Mouse (Mus musculus): Measurements from ENCODE around the gene Mrps23. TPM values are rescaled to one million over a fixed set of nuclear protein-coding genes. Genes with fewer than 3 reads are reported as not detected.
A peak's percentile ranks its signal among the peaks of the same experiment; 100 is the strongest.

Gene Mrps23
- polyA plus RNA-seq, 1 experiment from 2014 or later, result 71.1 TPM

GRCm38 (mm10) chr11:88164213-88164723 is 39.9 kb upstream of the Mrps23 start:
- WGBS, result 88% methylated on average over 7 of the region's 7 CpGs
- no peak overlapping the region for H3K4me3 ChIP-seq
- H3K27me3 ChIP-seq, result peaks cover 39% of the 10 kb centered on the region
- H3K36me3 ChIP-seq, result no peaks in the 10 kb centered on the region
- no peak overlapping the region for H3K27ac ChIP-seq (replicated peaks)
- H3K4me2 ChIP-seq (replicated peaks), result no peak overlapping the region
- no peaks in the 10 kb centered on the region for H3K9me3 ChIP-seq
- H3K9ac ChIP-seq (replicated peaks), result no peak overlapping the region
- no peak for ATAC-seq (ENCODE audit: low FRiP score, low read depth)
- H3K4me1 ChIP-seq, result peaks cover 57% of the 10 kb centered on the region

DNA sequence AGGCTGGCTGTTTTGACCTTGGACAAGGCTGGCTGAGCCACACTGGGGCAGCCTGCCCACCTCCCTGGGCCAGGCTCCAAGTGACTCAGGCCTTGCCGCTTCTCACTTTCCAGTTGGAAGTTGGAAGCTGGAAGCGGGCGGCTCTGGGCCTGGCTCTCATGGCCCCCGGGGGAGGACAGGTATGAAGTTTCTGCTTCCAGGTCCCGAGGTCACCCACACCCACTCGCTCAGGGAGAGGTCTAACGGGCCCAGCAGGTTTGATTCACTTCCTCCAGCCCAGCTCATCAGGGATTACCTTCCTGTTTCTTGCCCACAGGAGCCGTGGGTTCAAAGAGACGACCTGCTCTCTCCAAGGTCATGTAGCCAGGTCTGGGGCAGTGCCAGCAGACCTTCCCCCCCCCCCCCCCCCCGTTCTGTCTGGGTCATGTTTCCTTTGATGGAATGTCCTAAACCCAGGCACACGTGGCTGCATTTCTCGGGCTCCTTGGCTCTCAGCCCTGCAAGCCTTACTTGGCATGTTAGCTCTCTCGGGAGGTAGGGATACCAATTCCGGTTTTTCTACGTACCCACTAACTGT is 39.3 kb upstream of the Mrps23 start:
- Histone ChIP-seq H3K27me3 (peaks cover 39% of the 10 kb centered on the region), H3K27ac (replicated peaks) (no peak overlapping the region), H3K4me2 (replicated peaks) (no peak overlapping the region), H3K9me3 (no peaks in the 10 kb centered on the region), H3K4me3 (no peak overlapping the region), H3K9ac (replicated peaks) (no peak overlapping the region), H3K4me1 (peaks cover 58% of the 10 kb centered on the region), H3K36me3 (0 out of 2 replicates have a peak, but pooled peaks cover 2% of the 10 kb centered on the region)
- WGBS, result 57% methylated on average over 13 of the region's 15 CpGs
- ATAC-seq (ENCODE audit: low FRiP score, low read depth), result no peak

GRCm38 (mm10) chr11:88165683-88166364 is 38.4 kb upstream of the Mrps23 start:
- 0 out of 2 replicates have a peak, but pooled peaks cover 4% of the 10 kb centered on the region for H3K36me3 ChIP-seq
- H3K27ac ChIP-seq (replicated peaks), result no peak overlapping the region
- WGBS, result 85% methylated on average over 10 of the region's 10 CpGs
- H3K4me2 ChIP-seq (replicated peaks), result no peak overlapping the region
- H3K9me3 ChIP-seq, result no peaks in the 10 kb centered on the region
- peaks cover 59% of the 10 kb centered on the region for H3K4me1 ChIP-seq
- ATAC-seq (ENCODE audit: low FRiP score, low read depth), result no peak
- H3K27me3 ChIP-seq, result peaks cover 44% of the 10 kb centered on the region
- H3K9ac ChIP-seq (replicated peaks), result no peak overlapping the region
- H3K4me3 ChIP-seq, result no peak overlapping the region

DNA sequence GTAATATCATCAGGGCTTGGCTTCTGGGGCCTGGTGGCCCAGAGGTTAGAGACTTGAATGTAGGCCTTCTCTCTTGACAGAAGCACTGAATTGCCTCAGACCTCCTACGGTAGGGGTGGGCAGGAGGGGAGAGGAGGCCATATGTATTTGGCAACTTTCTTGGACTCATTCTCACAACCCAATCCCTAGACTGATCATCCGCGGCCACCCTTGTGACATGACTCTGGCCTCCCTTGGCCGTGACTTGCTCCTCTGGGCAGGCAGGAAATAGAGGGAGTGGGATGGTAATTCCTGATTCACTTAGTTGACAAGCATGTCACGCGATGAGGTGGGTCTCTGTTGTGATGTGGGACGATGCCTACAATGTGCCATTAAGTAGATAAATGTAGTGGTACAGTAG is 37.7 kb upstream of the Mrps23 start:
- H3K27me3 ChIP-seq, result peaks cover 47% of the 10 kb centered on the region
- no peak overlapping the region for H3K4me3 ChIP-seq
- no peak overlapping the region for H3K4me2 ChIP-seq (replicated peaks)
- peaks cover 54% of the 10 kb centered on the region for H3K4me1 ChIP-seq
- ATAC-seq (ENCODE audit: low FRiP score, low read depth), result no peak
- H3K9ac ChIP-seq (replicated peaks), result no peak overlapping the region
- H3K9me3 ChIP-seq, result no peaks in the 10 kb centered on the region
- no peak overlapping the region for H3K27ac ChIP-seq (replicated peaks)
- 92% methylated on average over 7 of the region's 7 CpGs for WGBS
- H3K36me3 ChIP-seq, result 0 out of 2 replicates have a peak, but pooled peaks cover 4% of the 10 kb centered on the region

DNA sequence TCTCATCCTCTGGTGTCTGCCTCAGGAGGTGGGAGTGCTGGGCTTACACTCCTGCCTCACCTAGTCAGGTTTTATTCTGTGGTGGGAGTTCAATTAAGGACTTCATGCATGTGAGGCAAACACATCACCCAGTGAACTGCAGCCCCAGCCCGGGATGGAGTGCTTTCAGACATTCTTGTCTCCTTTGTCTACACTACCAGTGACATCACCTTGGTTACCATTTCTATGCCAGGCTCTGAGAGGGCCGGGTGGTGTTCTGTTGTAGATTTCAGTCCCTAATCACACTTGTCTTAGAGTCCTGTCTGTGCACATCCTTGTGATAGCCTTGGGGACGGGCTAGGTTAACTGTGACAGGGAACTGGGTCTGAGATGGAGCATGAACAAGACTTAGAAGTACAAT is 35.6 kb upstream of the Mrps23 start:
- WGBS, result 32% methylated on average over 3 of the region's 3 CpGs
- H3K9me3 ChIP-seq, result no peaks in the 10 kb centered on the region
- H3K9ac ChIP-seq (replicated peaks), result no peak overlapping the region
- no peak overlapping the region for H3K27ac ChIP-seq (replicated peaks)
- 0 out of 2 replicates have a peak, but pooled peaks cover 4% of the 10 kb centered on the region for H3K36me3 ChIP-seq
- no peak for ATAC-seq (ENCODE audit: low FRiP score, low read depth)
- H3K4me2 ChIP-seq (replicated peaks), result no peak overlapping the region
- H3K4me1 ChIP-seq, result peaks cover 63% of the 10 kb centered on the region
- peaks cover 49% of the 10 kb centered on the region for H3K27me3 ChIP-seq
- no peak overlapping the region for H3K4me3 ChIP-seq

DNA sequence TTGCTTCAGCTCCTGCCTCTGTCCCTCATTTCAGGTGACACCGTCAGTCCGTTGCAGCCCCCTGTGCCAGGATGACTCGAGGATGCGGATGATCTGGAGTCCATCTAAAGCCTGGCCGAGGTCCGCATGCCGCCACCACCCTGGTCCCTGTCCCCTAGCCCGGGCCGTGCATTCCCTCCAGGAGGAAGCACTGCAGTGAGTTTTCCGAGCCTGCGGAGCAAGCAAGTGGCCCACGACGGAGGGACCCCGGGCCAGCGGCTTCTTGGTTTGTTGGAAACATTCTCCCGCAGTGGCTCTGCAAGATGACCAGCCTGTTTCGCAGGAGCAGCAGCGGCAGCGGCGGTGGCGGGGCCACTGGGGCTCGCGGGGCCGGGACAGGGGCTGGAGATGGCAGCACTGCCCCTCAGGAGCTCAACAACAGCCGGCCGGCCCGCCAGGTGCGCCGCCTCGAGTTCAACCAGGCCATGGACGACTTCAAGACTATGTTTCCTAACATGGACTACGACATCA is 34.6 kb upstream of the Mrps23 start:
- H3K36me3 ChIP-seq, result 0 out of 2 replicates have a peak, but pooled peaks cover 4% of the 10 kb centered on the region
- H3K4me2 ChIP-seq (replicated peaks), result 0 out of 2 replicates have a peak overlapping the region, but pooled peaks have one; percentile 1
- 18% methylated on average over 32 of the region's 32 CpGs for WGBS
- ATAC-seq (ENCODE audit: low FRiP score, low read depth), result no peak
- H3K4me3 ChIP-seq, result peak overlapping the region; percentile 10; the same call in 1 of the 2 replicates
- H3K9ac ChIP-seq (replicated peaks), result peak overlapping the region; percentile 34; the same call in 1 of the 2 replicates
- peaks cover 63% of the 10 kb centered on the region for H3K4me1 ChIP-seq
- peaks cover 46% of the 10 kb centered on the region for H3K27me3 ChIP-seq
- no peak overlapping the region for H3K27ac ChIP-seq (replicated peaks)
- H3K9me3 ChIP-seq, result no peaks in the 10 kb centered on the region

DNA sequence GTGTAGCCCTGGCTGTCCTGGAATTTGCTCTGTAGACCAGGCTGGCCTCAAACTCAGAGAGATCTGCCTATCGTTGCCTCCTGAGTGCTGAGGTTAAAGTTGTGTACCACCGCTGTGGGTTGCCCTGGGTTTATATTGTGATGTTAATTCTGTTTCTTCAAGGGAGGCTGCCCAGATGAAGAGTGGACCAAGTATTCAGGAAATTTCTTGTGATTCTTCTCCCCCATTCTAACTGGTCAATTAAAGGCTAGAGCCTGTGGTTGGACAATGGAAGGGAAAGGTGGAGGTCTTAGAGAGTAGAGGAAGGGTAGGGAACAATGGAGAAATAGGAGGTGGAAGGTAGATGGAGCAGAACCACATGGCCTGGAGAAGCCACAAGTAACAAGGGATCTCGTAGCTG is 33.6 kb upstream of the Mrps23 start:
- no peaks in the 10 kb centered on the region for H3K9me3 ChIP-seq
- H3K4me3 ChIP-seq, result no peak overlapping the region
- no peak for ATAC-seq (ENCODE audit: low FRiP score, low read depth)
- H3K27me3 ChIP-seq, result peaks cover 40% of the 10 kb centered on the region
- WGBS, result 42% methylated on average over 3 of the region's 3 CpGs
- H3K9ac ChIP-seq (replicated peaks), result no peak overlapping the region
- H3K36me3 ChIP-seq, result 0 out of 2 replicates have a peak, but pooled peaks cover 4% of the 10 kb centered on the region
- H3K4me2 ChIP-seq (replicated peaks), result no peak overlapping the region
- H3K4me1 ChIP-seq, result peaks cover 55% of the 10 kb centered on the region
- H3K27ac ChIP-seq (replicated peaks), result no peak overlapping the region

- H3K27ac ChIP-seq (replicated peaks), result no peak overlapping the region; the same call in 1 of the 2 replicates
- WGBS, result 71% methylated on average over 15 of the region's 15 CpGs
- no peak for ATAC-seq (ENCODE audit: low FRiP score, low read depth)
Observed at GRCm38 (mm10) chr11:88171876-88172442, 32.2 kb upstream of the Mrps23 start.

GRCm38 (mm10) chr11:88172601-88173325 is 31.4 kb upstream of the Mrps23 start:
- Histone ChIP-seq H3K9me3 (no peaks in the 10 kb centered on the region), H3K4me1 (peaks cover 46% of the 10 kb centered on the region), H3K4me3 (no peak overlapping the region), H3K27me3 (peaks cover 40% of the 10 kb centered on the region), H3K27ac (replicated peaks) (peak overlapping the region; percentile 43), H3K4me2 (replicated peaks) (no peak overlapping the region), H3K9ac (replicated peaks) (peak overlapping the region; percentile 2; the same call in 1 of the 2 replicates), H3K36me3 (0 out of 2 replicates have a peak, but pooled peaks cover 4% of the 10 kb centered on the region)
- WGBS, result 26% methylated on average over 10 of the region's 10 CpGs
- ATAC-seq (ENCODE audit: low FRiP score, low read depth), result no peak

More at GRCm38 (mm10) chr11:88171876-88172442, 32.2 kb upstream of the Mrps23 start:
- H3K4me3 ChIP-seq, result no peak overlapping the region
- peaks cover 40% of the 10 kb centered on the region for H3K27me3 ChIP-seq
- no peaks in the 10 kb centered on the region for H3K9me3 ChIP-seq
- no peak overlapping the region for H3K9ac ChIP-seq (replicated peaks)
- H3K4me1 ChIP-seq, result peaks cover 46% of the 10 kb centered on the region
- H3K36me3 ChIP-seq, result 0 out of 2 replicates have a peak, but pooled peaks cover 4% of the 10 kb centered on the region
- no peak overlapping the region for H3K4me2 ChIP-seq (replicated peaks)

GRCm38 (mm10) chr11:88173386-88174025 is 30.7 kb upstream of the Mrps23 start:
- Histone ChIP-seq H3K9ac (replicated peaks) (no peak overlapping the region), H3K9me3 (no peaks in the 10 kb centered on the region), H3K4me3 (no peak overlapping the region), H3K4me2 (replicated peaks) (no peak overlapping the region), H3K27me3 (peaks cover 38% of the 10 kb centered on the region), H3K27ac (replicated peaks) (peak overlapping the region; percentile 35; the same call in 1 of the 2 replicates), H3K4me1 (peaks cover 40% of the 10 kb centered on the region), H3K36me3 (0 out of 2 replicates have a peak, but pooled peaks cover 7% of the 10 kb centered on the region)
- 24% methylated on average over 9 of the region's 9 CpGs for WGBS
- ATAC-seq (ENCODE audit: low FRiP score, low read depth), result no peak

DNA sequence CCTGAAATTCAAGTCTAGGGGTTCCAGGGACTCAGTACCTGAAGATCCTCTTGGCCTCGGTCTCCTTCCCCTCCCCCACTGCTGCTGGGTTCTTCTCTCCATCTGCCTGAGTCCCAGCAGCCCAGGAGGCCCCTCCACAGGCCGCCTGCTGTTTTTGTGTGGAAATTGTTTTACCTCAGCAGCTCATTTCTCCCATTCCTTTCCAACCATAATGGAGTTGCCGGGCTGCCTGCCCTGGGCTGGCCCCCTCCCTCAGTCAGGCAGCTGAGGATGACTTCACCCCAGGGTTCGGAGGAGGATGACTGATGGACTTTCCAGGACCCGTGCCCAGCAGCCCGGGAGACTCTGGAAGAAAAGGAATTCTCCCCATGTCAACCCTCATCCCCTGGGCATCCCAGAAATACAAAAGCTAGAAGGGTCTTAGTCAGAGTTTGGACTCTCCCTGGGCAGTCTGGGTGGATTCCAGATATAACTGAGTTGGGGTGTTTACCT is 23.7 kb upstream of the Mrps23 start:
- peak overlapping the region; percentile 60 for H3K27ac ChIP-seq (replicated peaks)
- WGBS, result 13% methylated on average over 6 of the region's 6 CpGs
- H3K36me3 ChIP-seq, result peaks cover 36% of the 10 kb centered on the region
- ATAC-seq (ENCODE audit: low FRiP score, low read depth), result peak; percentile 52; the same call in 1 of the 2 replicates
- no peaks in the 10 kb centered on the region for H3K9me3 ChIP-seq
- H3K4me2 ChIP-seq (replicated peaks), result peak overlapping the region; percentile 10; the same call in 1 of the 2 replicates
- H3K4me1 ChIP-seq, result peaks cover 26% of the 10 kb centered on the region
- H3K4me3 ChIP-seq, result no peak overlapping the region
- peak overlapping the region; percentile 29; the same call in 1 of the 2 replicates for H3K9ac ChIP-seq (replicated peaks)
- H3K27me3 ChIP-seq, result peaks cover 12% of the 10 kb centered on the region
